Mouse (Mus musculus): ENCODE measurements around the gene Exoc3l2. TPM values are rescaled to one million over a fixed set of nuclear protein-coding genes. Genes with fewer than 3 reads are reported as not detected.

The Exoc3l2 gene
- total RNA-seq, 2 experiments from 2014 or later, result 17.4 to 17.9 TPM

DNA sequence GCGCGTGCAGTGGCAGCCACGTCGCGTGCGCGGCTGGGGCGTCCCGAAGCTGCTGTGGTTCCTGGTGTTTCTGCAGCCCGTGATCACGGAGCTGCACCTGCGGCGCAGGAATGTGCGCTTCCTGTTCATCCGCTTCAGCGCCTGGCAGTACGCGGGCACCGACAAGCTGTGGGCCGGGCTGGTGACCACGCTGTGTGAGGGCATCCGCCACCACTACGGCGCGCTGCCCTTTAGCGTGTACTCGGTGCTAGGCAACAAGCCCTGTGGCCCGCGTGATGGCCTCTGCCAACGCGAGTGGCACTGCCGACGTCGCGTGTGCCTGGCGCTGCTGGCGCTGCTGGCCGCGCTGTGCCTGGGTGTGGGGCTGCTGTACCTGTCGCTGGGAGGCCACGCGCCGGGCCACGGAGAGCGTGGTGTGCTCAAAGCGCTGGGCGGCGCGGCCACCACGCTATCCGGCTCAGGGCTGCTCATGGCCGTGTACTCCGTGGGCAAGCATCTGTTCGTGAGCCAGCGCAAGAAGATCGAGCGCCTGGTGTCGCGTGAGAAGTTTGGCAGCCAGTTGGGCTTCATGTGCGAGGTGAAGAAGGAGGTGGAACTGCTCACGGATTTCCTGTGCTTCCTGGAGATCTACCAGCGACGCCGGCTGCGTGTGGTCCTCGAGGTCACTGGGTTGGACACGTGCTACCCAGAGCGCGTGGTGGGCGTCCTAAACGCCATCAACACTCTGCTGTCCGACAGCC, 60.1 kb downstream of the Exoc3l2 start:
- DNase-seq, result peak; percentile 38

DNA sequence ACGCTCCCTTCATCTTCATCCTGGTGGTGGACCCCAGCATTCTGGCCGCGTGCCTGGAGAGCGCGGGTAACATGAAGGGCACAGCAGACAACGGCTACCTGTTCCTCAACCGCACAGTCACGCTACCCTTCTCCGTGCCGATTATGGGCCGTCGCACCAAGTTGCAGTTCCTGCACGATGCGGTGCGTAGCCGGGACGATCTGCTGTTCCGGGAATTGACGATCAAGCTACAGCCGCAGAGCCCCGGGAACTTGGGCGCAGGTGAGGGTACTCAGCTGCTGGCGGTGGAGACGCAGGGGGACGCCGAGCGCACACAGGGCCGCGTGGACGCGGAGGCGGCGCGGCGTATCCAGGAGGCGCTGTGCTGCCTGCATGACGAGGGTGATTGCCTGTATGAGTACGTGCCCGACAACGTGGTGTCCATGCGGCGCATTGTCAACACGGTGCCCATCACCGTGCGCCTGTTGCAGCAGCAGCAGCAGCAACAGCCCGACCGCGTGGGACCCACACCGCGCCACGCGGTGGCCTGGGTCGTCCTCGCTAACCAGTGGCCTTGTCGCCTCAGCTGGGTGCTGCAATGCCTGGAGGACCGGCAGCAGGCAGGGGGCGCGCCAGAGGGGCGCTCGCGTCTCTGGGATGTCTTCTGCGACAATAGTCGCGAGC, 60.8 kb downstream of the Exoc3l2 start:
- peak; percentile 70 for DNase-seq

DNA sequence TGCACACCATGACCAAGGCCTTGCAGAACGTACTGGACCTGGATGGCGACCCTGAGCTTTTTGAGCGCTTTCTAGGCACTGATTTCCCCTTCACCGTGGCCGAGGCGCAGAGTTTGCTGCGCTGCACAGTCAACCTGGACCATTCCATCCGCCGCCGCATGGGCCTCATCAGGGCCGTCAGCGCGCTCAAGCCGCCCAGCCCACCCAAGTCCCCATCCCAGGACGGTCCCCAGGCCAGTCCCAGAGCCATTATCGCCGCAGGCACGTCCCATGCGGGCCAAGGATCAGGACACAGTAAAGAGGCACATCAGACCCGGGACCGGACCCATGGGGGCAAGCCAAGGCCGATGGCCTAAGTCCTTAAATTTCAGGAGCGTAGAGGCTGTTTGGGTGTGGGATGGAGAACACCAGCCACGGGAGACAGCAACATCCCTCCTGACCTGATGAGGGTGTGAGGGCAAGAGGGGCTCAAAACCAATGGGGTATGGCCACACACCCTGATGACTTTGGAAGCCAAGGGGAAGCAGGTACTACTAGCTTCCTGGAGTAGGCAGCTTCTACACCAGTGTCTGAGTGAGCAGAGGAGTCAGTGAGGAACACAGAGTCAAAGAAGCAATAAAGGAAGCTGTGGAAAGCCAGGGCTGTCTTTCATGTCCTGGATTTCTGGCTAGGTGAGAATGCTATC, 61.4 kb downstream of the Exoc3l2 start:
- no peak for DNase-seq

DNA sequence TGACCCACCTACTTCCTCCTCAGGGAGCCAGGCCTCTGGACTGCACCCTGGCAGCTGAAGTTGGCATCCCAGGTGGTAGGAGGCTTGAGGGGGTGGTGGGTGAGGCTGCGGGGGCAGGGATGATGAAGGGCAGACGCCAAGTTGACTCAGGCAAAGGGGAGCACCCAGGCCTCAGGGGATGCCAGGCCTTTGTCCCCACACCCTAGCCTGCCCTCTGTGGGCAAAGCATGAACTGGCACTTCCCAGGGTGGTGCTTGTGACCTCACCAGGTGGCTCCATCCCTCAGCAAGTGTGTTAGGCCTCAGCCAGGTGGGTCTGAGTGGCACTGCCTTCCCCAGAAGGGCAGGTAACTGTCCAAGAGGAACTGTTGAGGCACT, 62.0 kb downstream of the Exoc3l2 start:
- no peak for DNase-seq

DNA sequence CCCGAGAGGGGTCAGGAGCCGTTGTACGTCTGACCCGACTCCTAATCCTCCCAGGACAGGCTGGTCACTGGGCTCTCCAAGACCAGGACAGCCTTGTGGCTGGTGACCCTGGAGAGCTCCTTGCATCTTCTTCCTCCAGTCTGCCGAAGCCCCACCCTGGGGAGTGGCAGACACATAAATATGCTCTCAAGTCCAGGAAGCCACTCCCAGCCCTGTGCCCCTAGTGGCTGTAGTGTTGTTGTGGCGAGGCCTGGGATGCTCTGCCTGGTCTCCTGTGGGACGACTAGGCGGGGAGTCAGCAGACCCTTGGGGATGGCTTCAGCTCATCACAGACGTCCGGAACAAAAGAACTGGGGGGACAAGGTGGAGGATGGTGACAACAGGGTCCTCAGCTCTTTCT, 67.9 kb downstream of the Exoc3l2 start:
- DNase-seq, result no peak

DNA sequence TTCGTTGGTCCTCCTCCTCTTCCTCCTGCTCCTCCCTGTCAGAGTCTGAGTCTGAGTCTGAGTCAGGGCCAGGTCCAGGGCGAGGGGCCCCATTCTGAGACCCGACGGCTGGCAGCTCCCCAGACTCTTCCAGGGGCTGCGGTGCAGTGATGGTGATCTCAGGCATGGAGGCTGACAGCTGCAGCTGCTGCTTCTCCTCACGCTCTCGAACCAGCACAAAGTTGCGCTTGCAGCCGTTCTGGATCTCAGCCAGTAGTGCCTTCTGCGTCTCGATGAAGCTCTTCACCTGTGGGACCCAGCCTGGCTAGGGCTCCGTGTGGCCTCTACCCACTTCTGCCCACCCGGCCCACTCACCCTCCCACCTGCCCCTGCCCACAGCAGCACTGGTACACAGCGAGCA, 69.1 kb downstream of the Exoc3l2 start:
- no peak for DNase-seq

DNA sequence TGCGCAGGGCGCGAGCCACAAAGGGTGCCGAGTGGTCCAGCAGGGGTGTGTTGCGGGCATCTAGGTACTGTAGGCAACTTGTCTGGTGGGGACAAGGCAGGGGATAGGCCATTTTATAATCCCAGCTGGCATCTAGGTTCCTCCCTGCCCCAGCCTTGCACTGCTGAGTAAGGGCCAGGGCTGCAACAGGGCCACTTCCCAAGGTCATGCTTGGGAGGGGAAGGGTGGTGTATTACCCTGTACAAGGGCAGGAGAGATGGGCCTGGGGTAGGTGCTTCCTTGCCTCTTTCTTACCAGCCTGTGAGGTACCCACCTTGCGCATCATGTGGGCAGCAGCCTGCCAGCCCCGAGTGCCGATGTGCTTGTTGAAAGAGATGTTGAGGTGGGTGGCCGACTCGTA, 71.5 kb downstream of the Exoc3l2 start:
- DNase-seq, result no peak

DNA sequence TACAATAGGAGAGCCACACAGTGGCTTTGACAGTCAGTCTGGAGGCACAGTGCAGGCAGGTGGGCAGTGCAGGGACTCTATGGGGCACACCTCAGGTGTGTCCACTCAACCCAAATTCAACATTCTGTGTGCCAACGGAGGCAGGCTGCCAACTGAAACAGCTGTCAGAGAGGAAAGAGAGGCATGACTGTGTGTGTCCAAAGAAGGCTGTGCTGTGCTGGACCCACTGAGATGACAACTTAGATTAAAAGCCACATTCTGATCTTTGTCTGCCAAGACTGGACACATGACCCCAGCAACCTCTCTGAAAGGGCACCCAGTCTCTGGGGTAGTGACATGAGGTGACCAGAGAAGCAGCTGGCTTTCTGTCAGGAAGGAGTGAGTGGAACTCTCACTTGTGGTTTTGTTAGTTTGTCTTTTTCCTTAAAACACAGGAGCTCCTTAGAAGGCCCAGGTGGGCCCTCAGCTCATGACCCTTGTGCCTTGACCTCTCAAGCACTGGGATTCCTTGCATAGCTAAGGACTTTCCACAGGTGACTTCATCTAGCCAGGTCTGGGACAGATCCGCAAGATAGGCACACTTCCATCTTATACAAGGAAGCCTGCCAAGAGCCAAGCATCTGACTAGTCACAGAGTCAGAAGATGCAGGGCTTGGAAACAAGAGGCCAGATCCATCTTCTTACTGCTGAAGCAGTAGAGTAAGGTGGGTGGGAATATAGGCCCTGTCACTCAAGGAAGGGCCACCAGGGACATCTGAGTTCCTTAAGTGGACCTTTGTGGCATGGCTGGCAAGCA, 77.8 kb downstream of the Exoc3l2 start:
- DNase-seq, result peak; percentile 38

DNA sequence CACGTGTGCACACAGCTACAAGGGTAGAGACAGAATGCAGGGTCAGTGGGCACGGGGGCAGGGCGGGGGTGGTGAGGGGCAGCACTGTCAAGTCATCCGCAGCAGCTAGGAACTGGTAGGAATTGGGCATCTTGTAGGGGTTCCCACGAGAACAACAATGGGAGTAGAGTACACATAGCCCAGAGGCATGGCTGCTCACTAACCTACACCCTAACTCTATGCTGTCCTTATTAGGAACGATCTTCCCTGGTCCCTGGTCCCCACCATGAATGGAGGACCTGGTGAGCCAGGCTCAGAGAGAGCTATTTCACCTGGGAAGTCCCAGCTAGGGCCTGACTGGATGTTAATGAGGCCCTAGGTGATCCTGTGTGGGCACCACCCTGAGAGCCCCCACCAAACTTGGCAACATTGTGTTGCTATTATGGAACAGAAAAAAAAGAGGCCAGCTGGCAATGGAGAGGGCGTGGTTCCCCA, 78.6 kb downstream of the Exoc3l2 start:
- DNase-seq, result no peak

DNA sequence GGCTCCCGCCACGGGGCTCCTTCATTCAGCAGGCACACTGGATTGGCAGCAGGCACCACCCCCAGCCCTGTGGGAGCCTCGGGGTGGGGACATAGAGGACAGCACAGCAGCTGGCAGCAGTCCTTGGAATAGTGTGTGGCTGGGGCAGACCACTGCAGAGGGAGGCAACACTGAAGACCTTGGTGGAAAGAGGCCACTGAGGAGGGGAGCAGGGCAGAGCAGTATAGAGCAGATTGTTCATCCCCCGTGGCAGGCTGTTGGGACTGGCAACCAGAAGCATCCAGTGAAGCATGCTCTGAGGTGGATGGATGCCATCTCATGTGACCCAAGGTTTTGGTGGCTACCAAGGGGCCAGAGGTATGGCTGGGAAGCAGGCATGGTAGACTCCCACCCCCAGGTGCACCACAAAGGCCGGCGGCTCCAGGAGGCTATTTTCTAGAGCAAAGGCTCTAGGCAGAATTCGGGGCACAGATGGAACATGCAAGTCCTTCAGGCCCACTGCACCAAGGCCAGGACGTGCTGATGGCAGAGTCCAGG, 79.1 kb downstream of the Exoc3l2 start:
- peak; percentile 60 for DNase-seq

DNA sequence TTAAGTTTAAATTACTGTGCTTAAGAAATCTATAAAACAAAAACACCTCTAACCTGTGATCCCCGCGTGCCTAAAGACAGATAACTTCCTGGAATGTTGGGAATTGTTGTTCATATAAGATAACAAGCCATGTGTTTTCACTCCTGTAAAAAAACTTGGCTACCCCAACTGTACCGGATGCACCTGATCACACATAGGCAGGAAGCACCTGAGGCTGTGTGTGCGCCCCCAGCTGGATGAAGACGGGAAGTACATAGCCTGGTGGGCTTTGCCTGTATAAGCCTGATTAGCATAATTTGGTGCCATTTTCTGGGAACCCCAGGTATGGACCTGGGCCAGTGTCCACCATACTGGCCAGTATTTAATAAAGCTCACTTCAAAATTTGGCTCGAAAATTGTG, 80.5 kb downstream of the Exoc3l2 start:
- no peak for DNase-seq

DNA sequence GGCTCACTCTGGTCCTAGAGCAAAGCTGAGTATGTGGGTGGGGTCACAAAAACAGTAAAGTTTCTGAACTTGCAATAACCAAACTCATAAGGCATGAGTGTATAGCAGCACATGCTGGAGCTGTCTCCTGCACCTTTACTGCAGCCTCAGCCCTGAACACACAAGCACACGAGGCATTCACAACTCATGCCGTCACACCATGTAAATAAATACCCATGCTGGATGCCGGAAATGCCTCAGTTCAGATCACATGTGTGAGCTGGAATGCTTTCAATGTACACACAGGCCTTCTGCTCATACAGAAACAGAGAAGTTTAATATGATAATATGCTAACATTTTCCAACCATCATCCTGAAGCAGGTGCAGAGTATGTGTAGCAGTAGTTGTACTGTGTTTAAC, 82.9 kb downstream of the Exoc3l2 start:
- no peak for DNase-seq

Other genes starting within 250 kb of the Exoc3l2 start
- 10 to 100 TPM; 26.5 to 26.6 TPM for gene Opa3, start 235.0 kb upstream of the Exoc3l2 start, total RNA-seq (2021)
- 10 to 100 TPM; 73.9 to 77.2 TPM for gene Vasp, start 191.5 kb upstream of the Exoc3l2 start, total RNA-seq (2021)
- gene Ppm1n, start 183.3 kb upstream of the Exoc3l2 start, total RNA-seq (2021), result under 1 TPM in 1 of 2 experiments, not detected in 1; 0.30 TPM
- 10 to 100 TPM; 20.2 to 59.7 TPM for gene Rtn2, start 180.7 kb upstream of the Exoc3l2 start, total RNA-seq (2021)
- 10 to 100 TPM in 1 of 2 experiments, 1 to 10 TPM in 1; 1.2 to 12.9 TPM for gene Fosb, start 153.3 kb upstream of the Exoc3l2 start, total RNA-seq (2021)
- 10 to 100 TPM; 37.1 to 41.3 TPM for gene Ercc1, start 118.6 kb upstream of the Exoc3l2 start, total RNA-seq (2021)
- 10 to 100 TPM; 11.5 to 11.7 TPM for gene Cd3eap, start 103.8 kb upstream of the Exoc3l2 start, total RNA-seq (2021)
- gene Ppp1r13l, start 103.6 kb upstream of the Exoc3l2 start, total RNA-seq (2021), result 1 to 10 TPM; 5.0 to 6.0 TPM
- 10 to 100 TPM; 18.8 to 29.0 TPM for gene Ercc2, start 81.3 kb upstream of the Exoc3l2 start, total RNA-seq (2021)
- 1 to 10 TPM; 1.4 to 1.7 TPM for gene Klc3, start 59.2 kb upstream of the Exoc3l2 start, total RNA-seq (2021)
- gene Ckm, start 58.6 kb upstream of the Exoc3l2 start, total RNA-seq (2021), result 100 to 1,000 TPM; 346 to 973 TPM
- gene Mark4, start 4.5 kb upstream of the Exoc3l2 start, total RNA-seq (2021), result 10 to 100 TPM; 35.0 to 37.1 TPM
- 1 to 10 TPM; 5.2 to 5.4 TPM for gene Bloc1s3, start 45.0 kb downstream of the Exoc3l2 start, total RNA-seq (2021)
- gene Trappc6a, start 45.1 kb downstream of the Exoc3l2 start, total RNA-seq (2021), result 10 to 100 TPM; 76.6 to 80.9 TPM
- under 1 TPM; 0.18 to 0.21 TPM for gene Nkpd1, start 54.5 kb downstream of the Exoc3l2 start, total RNA-seq (2021)
- 10 to 100 TPM; 59.2 to 60.8 TPM for gene Ppp1r37, start 99.7 kb downstream of the Exoc3l2 start, total RNA-seq (2021)
- gene Zfp296, start 114.0 kb downstream of the Exoc3l2 start, total RNA-seq (2021), result under 1 TPM; 0.55 to 0.60 TPM
- 10 to 100 TPM; 54.7 to 56.2 TPM for gene Gemin7, start 114.3 kb downstream of the Exoc3l2 start, total RNA-seq (2021)
- 10 to 100 TPM; 29.6 to 58.3 TPM for gene Clasrp, start 141.2 kb downstream of the Exoc3l2 start, total RNA-seq (2021)
- 10 to 100 TPM; 18.8 to 21.6 TPM for gene Relb, start 166.1 kb downstream of the Exoc3l2 start, total RNA-seq (2021)
- 100 to 1,000 TPM; 108 to 117 TPM for gene Clptm1, start 201.7 kb downstream of the Exoc3l2 start, total RNA-seq (2021)
- 100 to 1,000 TPM in 1 of 2 experiments, 10 to 100 TPM in 1; 52.0 to 144 TPM for gene Apoc2, start 214.6 kb downstream of the Exoc3l2 start, total RNA-seq (2021)
- gene Gm44805, start 218.1 kb downstream of the Exoc3l2 start, total RNA-seq (2021), result 1 to 10 TPM; 1.3 to 1.5 TPM
- 100 to 1,000 TPM; 211 to 416 TPM for gene Apoc4, start 218.1 kb downstream of the Exoc3l2 start, total RNA-seq (2021)
- 1,000 to 10,000 TPM in 1 of 2 experiments, 100 to 1,000 TPM in 1; 910 to 1,570 TPM for gene Apoc1, start 229.3 kb downstream of the Exoc3l2 start, total RNA-seq (2021)
- 1,000 to 10,000 TPM; 1,872 to 4,173 TPM for gene Apoe, start 235.9 kb downstream of the Exoc3l2 start, total RNA-seq (2021)

All from adrenal gland, postnatal 10 days (tissue).